Mouse (Mus musculus): ENCODE data around the gene 4932438H23Rik. TPM values are rescaled to one million over a fixed set of nuclear protein-coding genes. Genes with fewer than 3 reads are reported as not detected.
"Not testable (repeated sequence)": the region's sequence is repeated elsewhere in the genome, so short reads cannot be mapped to it uniquely, and the experiment has no call there.

The 4932438H23Rik gene
- total RNA-seq, 2 experiments from 2014 or later, result 1.5 to 2.0 TPM

DNA sequence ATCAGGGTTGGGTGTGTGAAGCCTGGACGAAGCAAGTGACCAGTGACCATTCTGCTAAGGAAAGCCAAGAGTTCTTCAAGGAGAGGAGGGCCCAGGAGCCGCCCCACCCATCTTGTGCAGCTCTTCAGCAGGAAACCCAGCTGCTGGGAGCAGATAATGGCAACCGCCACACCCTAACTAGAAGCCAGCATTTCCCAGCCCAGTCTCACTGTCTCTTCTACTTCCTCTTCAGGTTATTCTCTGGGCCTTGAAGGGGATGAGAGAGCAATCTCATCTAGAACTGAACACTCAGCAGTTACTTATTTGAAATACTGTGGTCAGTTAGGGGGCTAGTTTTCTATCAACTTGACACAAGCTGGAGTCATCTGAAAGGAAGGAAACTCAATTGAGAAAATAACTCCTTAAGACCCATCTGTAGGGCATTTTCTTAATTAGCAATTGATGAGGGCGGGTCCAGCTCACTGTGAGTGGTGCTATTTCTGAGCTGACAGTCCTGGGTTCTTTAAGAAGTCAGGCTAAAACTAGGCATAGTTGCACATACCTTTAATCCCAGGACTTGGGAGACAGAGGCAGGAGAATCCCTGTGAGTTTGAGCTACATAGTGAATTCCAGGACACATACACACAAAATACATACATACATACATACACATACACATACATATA is 8.1 kb downstream of the 4932438H23Rik start:
- no peak for TF ChIP-seq CTCF (conservative IDR thresholded peaks at IDR 0.05)

DNA sequence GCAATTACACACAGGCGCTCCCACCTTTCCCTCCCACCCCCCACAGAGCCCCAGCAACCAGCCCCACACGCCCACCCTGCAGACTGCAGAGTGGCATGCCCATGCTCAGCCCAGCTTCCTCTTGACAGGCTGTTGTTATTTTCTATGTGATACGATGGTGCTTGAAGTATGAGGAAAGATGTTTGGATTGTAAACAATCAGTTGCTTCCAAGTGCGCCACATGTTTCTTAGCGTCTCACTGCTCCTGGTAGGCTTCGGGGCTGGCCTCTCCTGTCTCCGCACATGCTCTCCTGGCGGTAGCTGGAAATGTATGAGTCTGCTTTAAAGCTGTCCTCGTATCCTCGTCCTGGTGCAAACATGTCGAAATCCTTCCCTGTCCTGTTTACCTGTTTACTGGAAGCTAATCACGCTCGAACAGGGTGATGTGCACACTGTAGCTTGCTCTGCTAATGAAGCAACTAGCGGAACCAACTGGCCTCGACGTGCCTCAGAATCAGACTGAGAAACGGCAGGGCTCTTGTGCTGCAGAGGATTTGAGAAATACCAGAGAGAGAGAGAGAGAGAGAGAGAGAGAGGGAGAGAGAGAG is 9.6 kb downstream of the 4932438H23Rik start:
- H3K4me3 ChIP-seq, result no peak overlapping the region; the same call in 1 of the 2 replicates
- TF ChIP-seq CTCF (conservative IDR thresholded peaks at IDR 0.05), result no peak
- no peak for DNase-seq (ENCODE audit: low spot score in 2 of 2)

More for the DNA sequence above, 8.1 kb downstream of the 4932438H23Rik start:
- Histone ChIP-seq H3K27ac (no peak overlapping the region), H3K4me3 (no peak overlapping the region)
- no peak for DNase-seq (ENCODE audit: low spot score in 2 of 2)

GRCm38 (mm10) chr16:91084307-91085238 is 10.3 kb downstream of the 4932438H23Rik start:
- TF ChIP-seq CTCF (conservative IDR thresholded peaks at IDR 0.05), result no peak
- peak in 1 of 2 experiments; percentile 47 for DNase-seq (ENCODE audit: low spot score in 2 of 2)
- Histone ChIP-seq H3K27ac (peak overlapping the region; percentile 23; the same call in 1 of the 2 replicates), H3K4me3 (no peak overlapping the region; the same call in 1 of the 2 replicates)

More for the DNA sequence above, 9.6 kb downstream of the 4932438H23Rik start:
- H3K27ac ChIP-seq, result 0 out of 2 replicates have a peak overlapping the region, but pooled peaks have one; percentile 23

GRCm38 (mm10) chr16:91083002-91083646 is 11.8 kb downstream of the 4932438H23Rik start:
- DNase-seq (ENCODE audit: low spot score in 2 of 2), result peak; percentile 41 to 45
- Histone ChIP-seq H3K27ac (no peak overlapping the region), H3K4me3 (no peak overlapping the region)
- TF ChIP-seq CTCF (conservative IDR thresholded peaks at IDR 0.05), result no peak

DNA sequence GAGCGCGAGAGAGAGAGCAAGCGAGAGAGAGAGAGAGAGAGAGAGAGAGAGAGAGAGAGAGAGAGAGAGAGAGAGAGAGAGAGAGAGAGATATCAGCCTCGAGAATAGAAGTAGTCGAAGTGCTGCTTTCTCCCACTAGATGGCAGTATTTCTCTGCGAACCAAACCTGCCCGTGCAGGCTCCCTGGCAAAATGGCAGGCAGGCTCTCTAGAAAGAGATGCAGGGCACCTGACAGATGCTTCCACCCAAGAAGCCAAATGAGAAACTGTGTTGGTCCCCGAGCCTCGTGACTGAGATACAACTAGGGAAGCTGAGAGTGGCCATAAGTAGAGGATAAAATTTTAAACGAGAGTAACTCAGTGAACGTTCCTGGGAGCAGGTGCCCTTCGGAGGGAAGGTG is 13.4 kb downstream of the 4932438H23Rik start:
- peak; percentile 79 for TF ChIP-seq CTCF (conservative IDR thresholded peaks at IDR 0.05)
- Histone ChIP-seq H3K27ac (no peak overlapping the region), H3K4me3 (no peak overlapping the region)
- peak; percentile 73 to 86 for DNase-seq (ENCODE audit: low spot score in 2 of 2)

- no peak for DNase-seq (ENCODE audit: low spot score in 2 of 2)
- peak; percentile 53 for TF ChIP-seq CTCF (conservative IDR thresholded peaks at IDR 0.05)
- Histone ChIP-seq H3K27ac (no peak overlapping the region), H3K4me3 (no peak overlapping the region)
Measured at GRCm38 (mm10) chr16:91076180-91076579, 18.7 kb downstream of the 4932438H23Rik start.

GRCm38 (mm10) chr16:91075423-91075822 is 19.5 kb downstream of the 4932438H23Rik start:
- not testable (repeated sequence) for DNase-seq (ENCODE audit: low spot score in 2 of 2); H3K27ac ChIP-seq; H3K4me3 ChIP-seq

GRCm38 (mm10) chr16:91073163-91073892 is 21.6 kb downstream of the 4932438H23Rik start:
- DNase-seq (ENCODE audit: low spot score in 2 of 2), result peak; percentile 91 to 92
- no peak overlapping the region for H3K27ac ChIP-seq
- no peak overlapping the region; the same call in 1 of the 2 replicates for H3K4me3 ChIP-seq
- peak; percentile 86 for TF ChIP-seq CTCF (conservative IDR thresholded peaks at IDR 0.05)

- no peak for DNase-seq (ENCODE audit: low spot score in 2 of 2)
- H3K27ac ChIP-seq, result no peak overlapping the region
- H3K4me3 ChIP-seq, result no peak overlapping the region
- no peak for TF ChIP-seq CTCF (conservative IDR thresholded peaks at IDR 0.05)
Measured at GRCm38 (mm10) chr16:91072256-91072655, 22.7 kb downstream of the 4932438H23Rik start.

DNA sequence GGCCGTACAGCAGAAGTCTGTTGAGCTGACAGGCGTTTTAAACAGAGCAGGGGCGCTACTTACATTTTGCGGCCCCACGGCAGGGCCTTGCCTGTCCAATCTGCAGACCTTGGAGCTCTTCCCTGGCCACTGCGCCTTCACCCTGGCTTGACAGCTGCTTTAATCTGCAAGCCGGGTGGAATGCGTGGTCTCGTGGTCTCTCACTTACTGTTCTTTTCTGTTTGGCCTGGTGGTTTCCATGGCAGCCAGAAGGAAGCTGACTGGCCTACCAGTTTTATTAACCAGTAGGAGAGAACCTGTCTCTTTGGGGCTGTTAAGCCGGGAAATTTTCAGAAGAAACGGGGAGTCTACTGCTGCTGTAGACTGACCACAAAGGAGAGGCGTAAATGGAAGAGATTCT is 26.0 kb downstream of the 4932438H23Rik start:
- peak; percentile 35 to 40 for DNase-seq (ENCODE audit: low spot score in 2 of 2)
- TF ChIP-seq CTCF (conservative IDR thresholded peaks at IDR 0.05), result no peak
- peak overlapping the region; percentile 40 for H3K4me3 ChIP-seq
- peak overlapping the region; percentile 72 for H3K27ac ChIP-seq

- no peak for DNase-seq (ENCODE audit: low spot score in 2 of 2)
- Histone ChIP-seq H3K27ac (no peak overlapping the region), H3K4me3 (no peak overlapping the region)
- TF ChIP-seq CTCF (conservative IDR thresholded peaks at IDR 0.05), result no peak
Measured at GRCm38 (mm10) chr16:91067122-91067521, 27.8 kb downstream of the 4932438H23Rik start.
